Mouse (Mus musculus) lung, adult 2 months (tissue): Measurements from ENCODE around the gene Nfe2l1.

Experiments
- CTCF ChIP-seq: fragments of 200-500 bp; IDR thresholded peaks from 2 replicates; pipeline ENCODE4 v1.5.1; 2011; ENCODE audit warnings: mild to moderate bottlenecking, low read length, control low read depth; ENCODE audit not compliant: insufficient read depth
- POLR2A ChIP-seq: fragments of 200-500 bp; IDR thresholded peaks from 2 replicates; pipeline ENCODE4 v1.6.1; 2011; ENCODE audit warnings: low read depth, mild to moderate bottlenecking, control low read depth, low read length, borderline replicate concordance; ENCODE audit errors: extremely low read depth

DNA sequence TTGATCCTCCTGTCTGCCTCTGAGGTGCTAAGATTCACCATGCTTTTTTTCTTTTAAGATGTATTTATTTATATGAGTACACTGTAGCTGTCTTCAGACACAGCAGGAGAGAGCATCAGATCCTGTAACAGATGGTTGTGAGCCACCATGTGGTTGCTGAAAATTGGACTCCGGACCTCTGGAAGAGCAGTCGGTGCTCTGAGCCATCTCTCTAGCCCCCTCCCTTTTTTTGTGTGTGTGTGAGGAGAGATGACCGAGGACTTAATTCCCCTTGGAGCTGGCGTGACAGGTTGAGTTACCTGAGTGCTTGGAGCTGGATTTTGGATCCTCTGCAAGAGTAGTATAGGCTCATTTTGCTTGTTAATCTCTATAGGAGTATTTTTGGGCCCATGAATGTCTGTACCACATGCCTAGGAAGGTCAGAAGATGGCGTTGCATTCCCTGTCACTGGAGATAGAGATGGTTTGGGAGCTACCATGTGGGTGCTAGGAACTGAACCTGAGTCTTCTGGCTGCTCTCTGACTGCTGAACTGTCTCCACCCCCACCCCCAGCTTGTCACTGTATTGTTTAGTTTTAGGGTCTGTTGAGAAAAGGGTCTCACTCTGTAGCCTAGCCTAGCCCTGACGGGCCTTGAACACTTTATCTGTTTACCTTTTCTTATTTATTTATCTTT is 20.1 kb downstream of the Nfe2l1 start:
- TF ChIP-seq CTCF (no peak), POLR2A (no peak)
